Mouse (Mus musculus): ENCODE measurements around the gene Gm49450. TPM values are rescaled to one million over a fixed set of nuclear protein-coding genes. Genes with fewer than 3 reads are reported as not detected.
A peak's percentile ranks its signal among the peaks of the same experiment; 100 is the strongest.

The Gm49450 gene
- polyA plus RNA-seq (2015; fragmentation: Nextera tagmentation; extraction: Ambion mirVana): not detected in 2 replicates

GRCm38 (mm10) chr15:98953401-98954356 is at the start of gene Gm49450, which contains the start of gene Tuba1a:
TSS of gene Gm49450 (minus strand) at chr15:98953551.
TSS of gene Tuba1a (minus strand) at chr15:98953703.
- Histone ChIP-seq H3K4me3 (replicated peaks) (peak within 1 kb of the TSS; percentile 77), H3K36me3 (no peaks in the 10 kb centered on the region), H3K4me1 (replicated peaks) (peaks cover 29% of the 10 kb centered on the region), H3K4me2 (peak within 1 kb of the TSS; percentile 90), H3K9me3 (replicated peaks) (no peaks in the 10 kb centered on the region), H3K27ac (peak within 1 kb of the TSS; percentile 69), H3K9ac (peak within 1 kb of the TSS; percentile 77), H3K27me3 (peaks cover 20% of the 10 kb centered on the region)
- ATAC-seq (ENCODE audit: low read depth) (peak; percentile 81), DNase-seq (peak; percentile 60)
- 10% methylated on average over 28 of the region's 28 CpGs for WGBS (ENCODE audit: insufficient replicate concordance)

GRCm38 (mm10) chr15:99001451-99001931 is 48.1 kb upstream of the Gm49450 start:
- ATAC-seq (ENCODE audit: low read depth) (no peak), DNase-seq (no peak)
- H3K4me2 ChIP-seq: peak overlapping the region; percentile 59
- no peaks in the 10 kb centered on the region for H3K9me3 ChIP-seq (replicated peaks)
- 13% methylated on average over 17 of the region's 17 CpGs for WGBS (ENCODE audit: insufficient replicate concordance)
- H3K4me3 ChIP-seq (replicated peaks): peak overlapping the region; percentile 37
- peaks cover 43% of the 10 kb centered on the region for H3K4me1 ChIP-seq (replicated peaks)
- H3K27ac ChIP-seq: no peak overlapping the region
- H3K36me3 ChIP-seq: no peaks in the 10 kb centered on the region
- H3K27me3 ChIP-seq: no peaks in the 10 kb centered on the region
- peak overlapping the region; percentile 39 for H3K9ac ChIP-seq

- Histone ChIP-seq H3K36me3 (no peaks in the 10 kb centered on the region), H3K9me3 (replicated peaks) (no peaks in the 10 kb centered on the region), H3K4me1 (replicated peaks) (peaks cover 43% of the 10 kb centered on the region), H3K9ac (no peak overlapping the region), H3K27me3 (no peaks in the 10 kb centered on the region), H3K27ac (no peak overlapping the region), H3K4me3 (replicated peaks) (no peak overlapping the region), H3K4me2 (peak overlapping the region; percentile 59)
- 39% methylated on average over 14 of the region's 14 CpGs for WGBS (ENCODE audit: insufficient replicate concordance)
- DNase-seq (peak; percentile 38), ATAC-seq (ENCODE audit: low read depth) (no peak)
Measured at GRCm38 (mm10) chr15:99000535-99001283, 47.4 kb upstream of the Gm49450 start.

GRCm38 (mm10) chr15:98998775-98999157 is 45.4 kb upstream of the Gm49450 start:
- Histone ChIP-seq H3K9ac (peak overlapping the region; percentile 47; the same call in 1 of the 2 replicates), H3K9me3 (replicated peaks) (no peaks in the 10 kb centered on the region), H3K27me3 (no peaks in the 10 kb centered on the region), H3K4me1 (replicated peaks) (peaks cover 48% of the 10 kb centered on the region), H3K36me3 (no peaks in the 10 kb centered on the region), H3K27ac (peak overlapping the region; percentile 19; the same call in 1 of the 2 replicates), H3K4me2 (peak overlapping the region; percentile 9), H3K4me3 (replicated peaks) (no peak overlapping the region)
- WGBS (ENCODE audit: insufficient replicate concordance): 28% methylated on average over 6 of the region's 6 CpGs
- ATAC-seq (ENCODE audit: low read depth): no peak
- DNase-seq: no peak

GRCm38 (mm10) chr15:98997938-98998774 is 44.8 kb upstream of the Gm49450 start:
- H3K27ac ChIP-seq: peak overlapping the region; percentile 19; the same call in 1 of the 2 replicates
- ATAC-seq (ENCODE audit: low read depth): peak; percentile 72
- H3K4me2 ChIP-seq: peak overlapping the region; percentile 9
- DNase-seq: peak; percentile 30
- no peaks in the 10 kb centered on the region for H3K36me3 ChIP-seq
- no peaks in the 10 kb centered on the region for H3K27me3 ChIP-seq
- H3K9ac ChIP-seq: peak overlapping the region; percentile 47
- WGBS (ENCODE audit: insufficient replicate concordance): 31% methylated on average over 13 of the region's 13 CpGs
- H3K4me3 ChIP-seq (replicated peaks): no peak overlapping the region
- peaks cover 53% of the 10 kb centered on the region for H3K4me1 ChIP-seq (replicated peaks)
- no peaks in the 10 kb centered on the region for H3K9me3 ChIP-seq (replicated peaks)

- Histone ChIP-seq H3K4me2 (no peak overlapping the region), H3K9ac (no peak overlapping the region), H3K9me3 (replicated peaks) (no peaks in the 10 kb centered on the region), H3K36me3 (no peaks in the 10 kb centered on the region), H3K4me1 (replicated peaks) (peaks cover 59% of the 10 kb centered on the region), H3K4me3 (replicated peaks) (no peak overlapping the region), H3K27me3 (no peaks in the 10 kb centered on the region), H3K27ac (0 out of 2 replicates have a peak overlapping the region, but pooled peaks have one; percentile 18)
- no peak for DNase-seq
- no peak for ATAC-seq (ENCODE audit: low read depth)
- 80% methylated on average over 7 of the region's 7 CpGs for WGBS (ENCODE audit: insufficient replicate concordance)
Measured at GRCm38 (mm10) chr15:98996840-98997239, 43.5 kb upstream of the Gm49450 start.

- Histone ChIP-seq H3K9ac (no peak overlapping the region), H3K36me3 (no peaks in the 10 kb centered on the region), H3K27ac (no peak overlapping the region), H3K27me3 (no peaks in the 10 kb centered on the region), H3K4me1 (replicated peaks) (peaks cover 46% of the 10 kb centered on the region), H3K4me2 (no peak overlapping the region), H3K9me3 (replicated peaks) (no peaks in the 10 kb centered on the region), H3K4me3 (replicated peaks) (no peak overlapping the region)
- ATAC-seq (ENCODE audit: low read depth) (no peak), DNase-seq (no peak)
- 75% methylated on average over 9 of the region's 9 CpGs for WGBS (ENCODE audit: insufficient replicate concordance)
Measured at GRCm38 (mm10) chr15:98994957-98995520, 41.7 kb upstream of the Gm49450 start.

- H3K36me3 ChIP-seq: no peaks in the 10 kb centered on the region
- H3K4me2 ChIP-seq: peak overlapping the region; percentile 83
- H3K4me3 ChIP-seq (replicated peaks): no peak overlapping the region
- WGBS (ENCODE audit: insufficient replicate concordance): under 1% methylated on average over 11 of the region's 11 CpGs
- no peaks in the 10 kb centered on the region for H3K9me3 ChIP-seq (replicated peaks)
- H3K27ac ChIP-seq: peak overlapping the region; percentile 89; the same call in 1 of the 2 replicates
- no peak for ATAC-seq (ENCODE audit: low read depth)
- peak; percentile 76 for DNase-seq
- no peak overlapping the region for H3K9ac ChIP-seq
- peaks cover 38% of the 10 kb centered on the region for H3K4me1 ChIP-seq (replicated peaks)
- no peaks in the 10 kb centered on the region for H3K27me3 ChIP-seq
Measured at GRCm38 (mm10) chr15:98993865-98994264, 40.5 kb upstream of the Gm49450 start.

GRCm38 (mm10) chr15:98993093-98993793 is 39.9 kb upstream of the Gm49450 start:
- WGBS (ENCODE audit: insufficient replicate concordance): 5% methylated on average over 35 of the region's 35 CpGs
- Histone ChIP-seq H3K27me3 (no peaks in the 10 kb centered on the region), H3K4me1 (replicated peaks) (peaks cover 32% of the 10 kb centered on the region), H3K27ac (peak overlapping the region; percentile 89), H3K9me3 (replicated peaks) (no peaks in the 10 kb centered on the region), H3K36me3 (no peaks in the 10 kb centered on the region), H3K9ac (peak overlapping the region; percentile 78), H3K4me3 (replicated peaks) (peak overlapping the region; percentile 60), H3K4me2 (peak overlapping the region; percentile 83)
- peak; percentile 91 for ATAC-seq (ENCODE audit: low read depth)
- DNase-seq: peak; percentile 88

Measured in liver, embryonic 13.5 days (tissue).